Mouse (Mus musculus) thymus, adult 2 months (tissue): ENCODE data around the gene Stk4.

Experiments used
- CTCF ChIP-seq: fragments of 200-500 bp; IDR thresholded peaks from 2 replicates; pipeline ENCODE4 v1.5.1; 2012; ENCODE audit warnings: mild to moderate bottlenecking, control low read depth, low read length, moderate library complexity, borderline replicate concordance; ENCODE audit not compliant: control insufficient read depth, poor library complexity, insufficient read depth; ENCODE audit errors: extremely low read depth
- POLR2A ChIP-seq: fragments of 200-500 bp; IDR thresholded peaks from 2 replicates; pipeline ENCODE4 v1.6.1; 2012; ENCODE audit warnings: mild to moderate bottlenecking, low read length, control low read depth, moderate library complexity; ENCODE audit not compliant: control insufficient read depth, poor library complexity, insufficient read depth; ENCODE audit errors: extremely low read depth

- no peak for TF ChIP-seq CTCF
- no peak for TF ChIP-seq POLR2A
These were observed 66.3 kb downstream of the Stk4 start for GRCm38 (mm10) chr2:164136393-164136792.
